Mouse (Mus musculus) neural tube, embryonic 14.5 days (tissue): ENCODE results near the gene Csdc2. TPM values are rescaled to one million over a fixed set of nuclear protein-coding genes. Genes with fewer than 3 reads are reported as not detected.

ENCODE experiments used
- ATAC-seq: fragments of 200-750 bp; cut with Nextera tagmentation; 2 replicates; pipeline ENCODE4 v1.8.0; 2017; ENCODE audit warnings: low read depth, mild to moderate bottlenecking, moderate TSS enrichment, moderate library complexity
- H3K27ac ChIP-seq: fragments of 300-500 bp; sonication (generic); 2 replicates; pipeline ENCODE4 v1.5.1; 2014; ENCODE audit warnings: low read depth, mild to moderate bottlenecking, control low read depth, low read length, moderate library complexity, mixed read lengths
- H3K27me3 ChIP-seq: fragments of 300-500 bp; sonication (generic); 2 replicates; pipeline ENCODE4 v1.6.1; 2014; ENCODE audit warnings: low read length; ENCODE audit not compliant: control insufficient read depth, insufficient read depth
- H3K36me3 ChIP-seq: fragments of 300-500 bp; sonication (generic); 2 replicates; pipeline ENCODE4 v1.6.1; 2014; ENCODE audit warnings: low read length, mixed read lengths; ENCODE audit not compliant: control insufficient read depth, insufficient read depth
- H3K4me1 ChIP-seq: fragments of 300-500 bp; sonication (generic); 2 replicates; pipeline ENCODE4 v1.6.1; 2014; ENCODE audit warnings: low read length; ENCODE audit not compliant: control insufficient read depth, insufficient read depth
- H3K4me2 ChIP-seq: fragments of 300-500 bp; sonication (generic); 2 replicates; pipeline ENCODE4 v1.6.1; 2014; ENCODE audit warnings: mild to moderate bottlenecking, low read depth, low read length, control low read depth
- H3K4me3 ChIP-seq: fragments of 300-500 bp; sonication (generic); 2 replicates; pipeline ENCODE4 v1.5.1; 2014; ENCODE audit warnings: low read depth, low read length, control low read depth, mixed read lengths
- H3K9ac ChIP-seq: fragments of 300-500 bp; sonication (generic); replicated peaks from 2 replicates; pipeline ENCODE4 v1.6.1; 2014; ENCODE audit warnings: low read depth, mild to moderate bottlenecking, control low read depth, low read length, mixed read lengths
- H3K9me3 ChIP-seq: fragments of 300-500 bp; sonication (generic); 2 replicates; pipeline ENCODE4 v1.6.1; 2016; ENCODE audit warnings: low read length; ENCODE audit not compliant: control insufficient read depth
- WGBS: fragments of 180-500 bp; shearing (Covaris S2); extraction: QIAGEN DNeasy Blood & Tissue Kit; methylation state at CpG from one replicate; pipeline ENCODE4 v1.1.7; 2014; 5-methylcytosine and 5-hydroxymethylcytosine counted together
- polyA plus RNA-seq: library from polyadenylated mRNA; unstranded; fragments of >200 nt; fragmentation: Nextera tagmentation; extraction: Ambion mirVana; gene quantifications from 2 replicates; pipeline ENCODE4 v1.2.1, GENCODE M21; 2014

The Csdc2 gene
- polyA plus RNA-seq, 1 experiment from 2014 or later = 208 TPM

- Histone ChIP-seq H3K27me3 (no peaks in the 10 kb centered on the region), H3K9ac (no peak overlapping the region), H3K27ac (no peak overlapping the region), H3K9me3 (no peaks in the 10 kb centered on the region), H3K4me3 (no peak overlapping the region), H3K4me2 (no peak overlapping the region), H3K36me3 (peaks cover 9% of the 10 kb centered on the region; the same call in 1 of the 2 replicates), H3K4me1 (peaks cover 8% of the 10 kb centered on the region)
- WGBS = 14% methylated on average over 9 of the region's 9 CpGs
- ATAC-seq = no peak
Observed at GRCm38 (mm10) chr15:81943176-81943749, 6.7 kb downstream of the Csdc2 start.

GRCm38 (mm10) chr15:81949076-81949475 is 12.5 kb downstream of the Csdc2 start:
- Histone ChIP-seq H3K36me3 (peaks cover 27% of the 10 kb centered on the region), H3K27ac (no peak overlapping the region), H3K4me3 (no peak overlapping the region), H3K9me3 (no peaks in the 10 kb centered on the region), H3K4me1 (no peaks in the 10 kb centered on the region), H3K9ac (no peak overlapping the region), H3K27me3 (no peaks in the 10 kb centered on the region), H3K4me2 (no peak overlapping the region)
- ATAC-seq = no peak
- 90% methylated on average over 10 of the region's 10 CpGs for WGBS

GRCm38 (mm10) chr15:81949476-81950131 is 13.0 kb downstream of the Csdc2 start:
- no peaks in the 10 kb centered on the region for H3K4me1 ChIP-seq
- no peak overlapping the region for H3K27ac ChIP-seq
- ATAC-seq = no peak
- H3K36me3 ChIP-seq = peaks cover 27% of the 10 kb centered on the region
- H3K9ac ChIP-seq = no peak overlapping the region
- WGBS = 74% methylated on average over 11 of the region's 11 CpGs
- H3K4me2 ChIP-seq = no peak overlapping the region
- H3K4me3 ChIP-seq = no peak overlapping the region
- no peaks in the 10 kb centered on the region for H3K9me3 ChIP-seq
- no peaks in the 10 kb centered on the region for H3K27me3 ChIP-seq

DNA sequence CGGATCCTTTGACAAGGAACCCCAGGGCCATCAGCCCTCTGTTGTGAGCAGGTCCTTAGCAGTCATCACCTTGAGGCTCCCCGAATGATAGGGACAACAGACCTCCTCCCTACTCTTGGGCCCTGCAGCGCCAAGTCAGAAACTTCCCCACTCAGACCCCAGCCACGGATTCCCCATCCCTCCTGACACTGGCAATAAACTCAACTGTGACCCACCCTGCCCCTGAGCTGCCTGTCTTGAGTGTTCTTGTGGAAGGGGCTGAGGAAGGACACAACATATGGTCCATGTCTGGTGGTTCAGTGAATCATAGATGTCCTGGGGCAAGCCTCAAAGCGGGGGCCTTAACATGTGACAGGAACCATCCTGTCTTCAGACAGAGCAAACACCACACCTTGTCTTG is 14.2 kb downstream of the Csdc2 start:
- Histone ChIP-seq H3K4me2 (no peak overlapping the region), H3K27me3 (no peaks in the 10 kb centered on the region), H3K4me1 (no peaks in the 10 kb centered on the region), H3K9ac (no peak overlapping the region), H3K27ac (no peak overlapping the region), H3K4me3 (no peak overlapping the region), H3K9me3 (no peaks in the 10 kb centered on the region), H3K36me3 (peaks cover 34% of the 10 kb centered on the region)
- ATAC-seq = no peak
- WGBS = 89% methylated on average over 5 of the region's 5 CpGs

- H3K4me2 ChIP-seq = no peak overlapping the region
- H3K4me3 ChIP-seq = no peak overlapping the region
- no peak overlapping the region for H3K9ac ChIP-seq
- no peaks in the 10 kb centered on the region for H3K4me1 ChIP-seq
- no peak for ATAC-seq
- no peaks in the 10 kb centered on the region for H3K27me3 ChIP-seq
- no peaks in the 10 kb centered on the region for H3K9me3 ChIP-seq
- peaks cover 34% of the 10 kb centered on the region for H3K36me3 ChIP-seq
- 92% methylated on average over 9 of the region's 9 CpGs for WGBS
- no peak overlapping the region for H3K27ac ChIP-seq
Observed at GRCm38 (mm10) chr15:81951159-81951558, 14.6 kb downstream of the Csdc2 start.

GRCm38 (mm10) chr15:81952310-81952709 is 15.8 kb downstream of the Csdc2 start:
- Histone ChIP-seq H3K4me2 (no peak overlapping the region), H3K4me1 (no peaks in the 10 kb centered on the region), H3K27me3 (no peaks in the 10 kb centered on the region), H3K4me3 (no peak overlapping the region), H3K9ac (no peak overlapping the region), H3K9me3 (no peaks in the 10 kb centered on the region), H3K27ac (no peak overlapping the region), H3K36me3 (peaks cover 28% of the 10 kb centered on the region)
- ATAC-seq = no peak
- WGBS = 78% methylated on average over 4 of the region's 4 CpGs

DNA sequence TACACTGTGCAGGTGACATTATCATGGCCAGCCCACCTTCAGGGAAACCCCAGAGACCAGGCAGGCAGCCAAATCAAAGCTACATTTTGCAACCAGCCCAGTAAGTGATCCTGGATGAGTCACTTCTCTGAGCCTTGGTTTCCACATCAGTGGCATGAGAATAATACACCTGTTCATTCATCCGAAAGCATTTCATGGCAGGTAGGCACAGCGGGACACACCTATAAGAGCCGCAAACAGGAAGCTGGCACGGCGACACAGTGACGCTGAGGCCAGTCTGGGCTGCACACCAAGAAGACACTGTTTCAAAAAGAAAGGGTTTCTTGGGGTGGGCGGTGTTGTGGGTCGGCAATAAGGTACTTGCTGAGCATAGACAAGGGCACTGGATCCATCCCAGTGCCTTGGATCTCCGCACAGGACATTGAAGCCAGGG is 17.6 kb downstream of the Csdc2 start:
- peaks cover 23% of the 10 kb centered on the region for H3K36me3 ChIP-seq
- H3K4me3 ChIP-seq = no peak overlapping the region
- H3K9me3 ChIP-seq = no peaks in the 10 kb centered on the region
- H3K27me3 ChIP-seq = no peaks in the 10 kb centered on the region
- H3K9ac ChIP-seq = no peak overlapping the region
- H3K4me1 ChIP-seq = no peaks in the 10 kb centered on the region
- no peak for ATAC-seq
- no peak overlapping the region for H3K27ac ChIP-seq
- 97% methylated on average over 9 of the region's 9 CpGs for WGBS
- H3K4me2 ChIP-seq = no peak overlapping the region

DNA sequence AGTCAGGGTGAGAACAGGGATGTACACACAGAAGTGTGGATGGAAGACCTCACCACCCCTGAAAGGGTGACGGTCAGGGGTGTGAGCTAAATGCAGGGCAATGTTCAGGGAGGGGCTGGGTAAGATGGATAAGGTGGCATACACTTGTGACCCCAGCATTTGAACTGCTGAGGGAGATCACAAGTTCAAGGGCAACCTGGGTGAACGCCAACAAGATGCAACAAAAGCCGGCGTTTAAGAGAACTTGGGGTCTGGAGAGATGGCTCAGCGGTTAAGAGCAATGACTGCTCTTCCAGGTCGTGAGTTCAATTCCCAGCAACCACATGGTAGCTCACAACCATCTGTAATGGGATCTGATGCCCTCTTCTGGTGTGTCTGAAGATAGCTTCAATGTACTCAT is 18.2 kb downstream of the Csdc2 start:
- no peak for ATAC-seq
- H3K4me2 ChIP-seq = no peak overlapping the region
- WGBS = 94% methylated on average over 6 of the region's 6 CpGs
- peaks cover 22% of the 10 kb centered on the region for H3K36me3 ChIP-seq
- H3K4me3 ChIP-seq = no peak overlapping the region
- H3K9ac ChIP-seq = no peak overlapping the region
- H3K27ac ChIP-seq = no peak overlapping the region
- no peaks in the 10 kb centered on the region for H3K9me3 ChIP-seq
- H3K27me3 ChIP-seq = no peaks in the 10 kb centered on the region
- H3K4me1 ChIP-seq = no peaks in the 10 kb centered on the region

- 93% methylated on average over 15 of the region's 15 CpGs for WGBS
- Histone ChIP-seq H3K9ac (no peak overlapping the region), H3K4me2 (no peak overlapping the region), H3K36me3 (peaks cover 19% of the 10 kb centered on the region), H3K4me3 (no peak overlapping the region), H3K27ac (no peak overlapping the region), H3K9me3 (no peaks in the 10 kb centered on the region), H3K4me1 (no peaks in the 10 kb centered on the region), H3K27me3 (no peaks in the 10 kb centered on the region)
- no peak for ATAC-seq
Observed at GRCm38 (mm10) chr15:81955414-81955813, 18.9 kb downstream of the Csdc2 start.
